Mouse (Mus musculus) layer of hippocampus, adult 2 months (tissue): ENCODE measurements around the gene Dlg2. TPM values are rescaled to one million over a fixed set of nuclear protein-coding genes. Genes with fewer than 3 reads are reported as not detected.
A peak's percentile ranks its signal among the peaks of the same experiment; 100 is the strongest.

Source experiments
- DNase-seq, 2 experiments: peaks; one replicate each; pipeline ENCODE4 v3.0.0; 2022; ENCODE audit warnings: low spot score in 2 of 2
- H3K27ac ChIP-seq: fragments of 200-600 bp; 2 replicates; pipeline ENCODE4 v1.8.1; 2022
- H3K4me3 ChIP-seq: fragments of 200-600 bp; 2 replicates; pipeline ENCODE4 v1.8.1; 2022; ENCODE audit warnings: mild to moderate bottlenecking
- CTCF ChIP-seq: fragments of 200-600 bp; conservative IDR thresholded peaks from 2 replicates; pipeline ENCODE4 v1.8.1; 2022; ENCODE audit warnings: antibody characterized with exemption, mild to moderate bottlenecking, moderate library complexity
- total RNA-seq, 2 experiments: library from RNA; stranded (reverse); gene quantifications; 2 replicates each; pipeline ENCODE4 v1.2.3; 2021

Gene Dlg2
- total RNA-seq, 2 experiments from 2014 or later = 248 to 256 TPM

DNA sequence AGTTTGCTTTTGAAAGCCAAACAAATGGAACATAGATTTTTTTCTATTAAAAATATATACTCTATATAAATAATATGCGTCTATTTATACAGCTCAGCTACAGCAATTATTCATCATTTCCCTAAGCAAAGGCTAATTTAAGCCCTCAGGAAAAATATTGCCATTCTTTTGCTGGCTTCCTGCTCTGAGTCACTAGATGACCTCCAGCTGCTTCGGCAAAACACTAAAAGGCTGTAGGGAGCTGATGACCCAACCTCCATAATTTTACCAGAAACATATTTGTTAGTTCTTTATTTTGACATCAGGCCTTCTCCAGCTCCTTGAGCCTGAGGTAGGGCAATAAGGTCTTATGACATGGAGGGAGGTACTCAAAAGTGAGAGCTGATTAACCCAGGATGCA is 1426.0 kb downstream of the Dlg2 start:
- DNase-seq = no peak
- no peak for TF ChIP-seq CTCF
- Histone ChIP-seq H3K27ac (no peak overlapping the region), H3K4me3 (no peak overlapping the region)

DNA sequence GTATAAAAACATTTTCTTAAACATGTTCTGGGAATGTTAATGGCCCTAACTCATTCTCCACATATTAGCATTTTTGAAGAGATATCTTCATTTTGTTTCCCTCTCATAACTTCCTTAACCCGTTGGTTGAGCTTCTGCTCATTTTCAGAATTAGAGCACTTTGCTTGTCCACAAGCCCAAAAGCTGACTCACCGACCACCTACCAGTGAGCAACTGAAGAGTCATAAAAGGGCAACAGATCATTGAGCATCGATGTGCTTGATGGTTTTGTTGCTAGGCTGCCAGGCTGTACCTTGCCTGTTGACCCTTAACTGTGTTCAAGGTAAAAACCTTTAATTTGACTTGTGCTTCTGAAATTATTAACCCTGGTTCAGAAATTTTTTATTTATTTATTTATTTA is 1440.3 kb downstream of the Dlg2 start:
- 0 out of 2 replicates have a peak overlapping the region, but pooled peaks have one; percentile 4 for H3K27ac ChIP-seq
- no peak for DNase-seq
- TF ChIP-seq CTCF = no peak
- H3K4me3 ChIP-seq = no peak overlapping the region

DNA sequence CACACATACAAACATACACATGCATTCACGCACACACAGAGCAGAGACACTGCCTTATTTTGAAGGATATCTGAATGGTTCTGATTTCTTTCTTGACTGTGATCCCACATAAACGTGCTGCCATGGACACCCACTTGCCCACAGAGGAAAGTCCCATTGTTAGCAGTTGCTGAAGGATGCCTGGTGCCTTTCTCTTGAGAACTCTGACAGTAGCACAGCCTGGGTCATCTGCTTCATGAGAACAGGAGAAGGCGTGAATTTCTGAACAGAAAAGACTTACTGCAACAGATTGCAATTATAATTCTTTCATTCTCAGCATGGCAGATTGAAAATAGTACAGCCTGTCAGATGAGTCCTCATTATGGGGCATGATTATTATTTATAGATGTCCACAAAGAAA is 1442.6 kb downstream of the Dlg2 start:
- Histone ChIP-seq H3K27ac (peak overlapping the region; percentile 76), H3K4me3 (no peak overlapping the region)
- peak in 1 of 2 experiments; percentile 35 for DNase-seq
- no peak for TF ChIP-seq CTCF

DNA sequence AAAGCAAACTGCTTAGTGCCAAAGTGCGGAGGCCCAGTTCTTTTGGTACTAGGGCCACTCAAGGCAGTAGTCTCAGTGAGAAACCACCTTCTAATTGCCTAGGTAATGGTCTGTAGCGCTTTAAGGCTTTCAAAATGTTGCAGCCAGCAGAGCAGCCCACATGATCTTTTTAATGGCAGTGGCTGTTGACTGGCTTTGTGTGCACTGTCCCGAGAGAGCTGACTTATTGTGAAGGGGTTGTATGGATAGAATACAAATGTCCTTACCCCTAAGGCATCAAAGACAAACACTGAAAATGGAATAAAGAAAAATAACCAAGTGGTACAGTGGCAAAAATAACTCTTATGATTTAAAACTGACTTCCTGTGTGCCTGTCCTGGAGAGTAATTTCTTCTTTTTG is 1443.3 kb downstream of the Dlg2 start:
- H3K27ac ChIP-seq = peak overlapping the region; percentile 76
- TF ChIP-seq CTCF = no peak
- no peak for DNase-seq
- H3K4me3 ChIP-seq = no peak overlapping the region

DNA sequence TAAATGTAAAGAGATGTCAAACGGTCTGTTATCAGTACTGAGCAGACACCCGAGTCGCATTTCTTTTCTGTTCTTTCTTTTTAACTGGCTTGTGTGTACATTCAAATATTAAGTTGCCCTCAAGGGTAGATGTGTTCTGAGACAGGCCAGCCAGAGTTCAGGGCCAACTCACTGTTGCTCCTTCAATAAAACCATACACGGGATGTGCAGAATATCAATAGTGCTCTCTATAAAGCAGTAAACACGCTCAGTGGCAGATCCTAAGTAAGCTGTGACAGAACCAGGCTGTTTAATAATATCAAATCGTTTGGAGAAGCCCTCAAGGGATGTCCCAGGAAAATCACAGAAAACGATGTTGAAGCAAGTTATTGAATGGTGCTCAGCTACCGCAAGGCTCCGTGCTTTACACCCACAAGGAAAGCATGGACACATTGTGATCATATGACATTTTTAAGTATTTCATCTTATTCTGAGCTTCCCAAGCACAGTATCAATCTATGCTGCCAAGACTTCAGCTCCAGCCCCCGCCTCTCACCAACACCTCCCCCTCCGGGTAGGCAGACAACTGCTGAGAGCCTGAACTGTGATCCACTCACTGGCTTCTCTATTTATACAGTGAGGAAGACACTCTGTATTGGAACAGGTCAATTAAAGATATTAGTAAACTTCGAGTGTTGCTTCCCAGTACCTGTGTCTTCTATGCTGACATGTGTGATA is 1458.6 kb downstream of the Dlg2 start:
- Histone ChIP-seq H3K27ac (peak overlapping the region; percentile 84), H3K4me3 (no peak overlapping the region; the same call in 1 of the 2 replicates)
- DNase-seq = peak; percentile 69 to 83
- no peak for TF ChIP-seq CTCF

DNA sequence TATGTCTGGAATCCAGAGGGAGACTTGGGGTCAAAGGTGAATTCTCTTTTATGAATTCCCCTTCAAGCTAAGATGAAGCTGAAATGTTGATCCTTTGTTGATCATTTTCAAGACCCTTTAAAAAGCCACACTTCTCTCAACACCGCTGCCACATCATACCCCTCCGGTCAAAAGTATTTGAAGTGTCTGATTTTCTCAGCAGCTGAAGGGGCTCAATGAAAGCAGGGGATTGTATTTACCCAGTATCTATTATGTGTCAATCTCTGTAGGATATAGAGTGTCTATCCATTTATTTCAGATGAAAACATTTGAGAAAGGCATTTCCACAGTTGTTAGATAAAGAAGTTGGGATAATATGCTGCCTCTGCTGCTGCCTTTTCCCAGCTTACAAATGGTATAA is 1459.7 kb downstream of the Dlg2 start:
- no peak for DNase-seq
- H3K4me3 ChIP-seq = no peak overlapping the region
- H3K27ac ChIP-seq = peak overlapping the region; percentile 84
- TF ChIP-seq CTCF = no peak

DNA sequence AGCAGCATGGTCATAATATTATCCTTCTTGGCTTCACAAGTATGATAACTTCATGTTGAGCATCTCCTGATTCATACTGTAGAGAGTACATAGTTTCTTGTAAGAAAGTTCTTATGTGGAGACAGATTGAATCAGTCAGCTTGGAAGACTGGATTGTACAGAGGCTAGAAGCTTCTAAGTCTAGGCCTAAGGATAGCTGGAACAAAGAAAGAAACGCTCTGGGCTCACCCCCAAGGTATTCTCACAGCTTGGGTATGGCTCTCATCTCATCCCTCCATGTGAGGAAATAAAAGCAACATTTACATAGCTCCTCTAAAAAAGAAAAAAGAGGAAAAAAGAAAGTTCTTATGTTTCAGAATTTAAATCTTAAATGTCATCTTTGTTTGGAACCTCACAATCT is 1466.8 kb downstream of the Dlg2 start:
- no peak for DNase-seq
- Histone ChIP-seq H3K27ac (no peak overlapping the region), H3K4me3 (no peak overlapping the region)
- no peak for TF ChIP-seq CTCF

DNA sequence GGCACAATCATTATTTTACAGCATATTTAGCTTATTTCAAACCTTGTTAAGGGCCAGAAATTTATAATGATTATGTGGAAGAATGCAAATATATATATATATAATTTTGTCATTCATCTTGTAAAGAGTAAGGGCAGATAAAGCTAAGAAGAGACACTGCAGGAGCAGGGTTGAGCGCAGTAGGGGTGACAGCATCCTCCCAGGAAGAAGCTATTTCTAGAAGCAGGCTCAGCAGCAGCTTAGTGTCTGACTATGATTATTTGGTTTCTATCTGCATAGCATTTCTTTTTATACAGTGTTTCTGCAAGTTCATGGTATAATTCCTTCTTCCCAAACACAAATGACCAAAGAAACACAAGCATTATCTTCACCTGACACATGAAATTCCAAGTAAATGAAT is 1479.1 kb downstream of the Dlg2 start:
- H3K4me3 ChIP-seq = no peak overlapping the region
- no peak for TF ChIP-seq CTCF
- peak overlapping the region; percentile 28; the same call in 1 of the 2 replicates for H3K27ac ChIP-seq
- no peak for DNase-seq

DNA sequence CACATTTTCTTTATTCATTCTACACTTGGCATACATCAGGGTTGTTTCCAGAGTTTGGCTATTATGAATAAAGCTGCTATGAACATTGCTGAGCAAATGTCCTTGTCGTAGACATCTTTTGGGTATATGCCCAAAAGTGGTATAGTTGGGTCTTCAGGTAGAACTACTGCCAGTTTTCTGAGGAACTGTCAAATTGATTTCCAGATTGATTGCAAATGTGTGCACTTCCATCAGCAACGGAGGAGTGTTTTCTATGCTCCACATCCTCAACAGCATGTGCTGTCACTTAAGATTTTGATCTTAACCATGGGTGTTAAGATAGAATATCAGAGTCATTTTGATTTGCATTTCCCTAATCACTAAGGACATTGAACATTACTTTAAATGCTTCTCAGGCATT is 1486.5 kb downstream of the Dlg2 start:
- TF ChIP-seq CTCF = no peak
- no peak for DNase-seq
- Histone ChIP-seq H3K27ac (peak overlapping the region; percentile 11; the same call in 1 of the 2 replicates), H3K4me3 (no peak overlapping the region)

DNA sequence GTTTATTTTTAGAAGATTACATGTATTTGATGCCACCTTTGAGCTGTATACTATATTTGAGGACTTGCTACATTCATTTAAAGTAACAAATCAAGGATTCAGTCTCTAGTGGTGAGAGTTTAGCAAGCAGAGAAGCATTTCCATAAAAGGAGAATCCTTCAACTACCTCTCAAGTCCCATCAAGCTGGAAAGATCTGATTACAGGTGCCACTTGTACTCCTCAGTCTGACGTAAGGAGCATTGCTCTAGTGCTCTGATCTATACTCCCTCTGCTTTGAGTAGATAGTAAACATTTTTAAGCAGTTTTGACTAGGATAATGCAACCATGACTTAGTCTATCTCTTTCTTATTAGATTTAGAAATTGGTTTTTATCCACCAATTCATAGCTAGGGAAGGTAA is 1496.5 kb downstream of the Dlg2 start:
- no peak for DNase-seq
- TF ChIP-seq CTCF = no peak

DNA sequence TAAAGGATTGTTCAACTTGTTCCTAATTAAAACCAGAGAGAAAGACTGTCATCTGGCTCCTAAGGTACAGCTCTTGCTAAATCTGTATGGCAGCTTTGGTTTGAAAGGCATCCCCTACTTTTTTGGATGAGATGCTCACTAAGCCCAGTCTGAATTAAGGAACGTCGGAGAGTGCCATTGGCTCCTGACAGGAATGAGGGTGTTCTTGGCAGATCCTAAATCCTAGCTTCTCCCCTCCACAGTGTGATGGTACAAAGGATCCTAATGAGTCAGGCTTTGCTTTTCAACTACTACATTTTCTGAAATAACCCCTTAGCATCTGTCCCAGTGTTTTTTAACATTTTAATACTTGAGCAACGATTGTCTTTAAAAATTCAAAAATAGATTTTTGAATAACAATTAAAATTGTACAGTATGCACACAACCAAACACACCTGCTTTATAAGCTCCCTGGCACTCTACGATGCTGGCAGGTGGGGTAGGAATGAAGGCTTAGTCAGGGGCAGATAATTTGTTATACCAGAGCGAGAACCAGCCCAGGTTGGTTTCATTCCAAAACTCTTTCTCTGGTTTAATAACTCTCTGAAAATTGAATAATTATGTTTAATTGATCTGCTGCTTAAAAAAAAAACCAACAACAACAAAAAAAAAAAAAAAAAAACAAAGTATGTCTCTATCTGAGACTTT is 1527.4 kb downstream of the Dlg2 start:
- no peak for DNase-seq
- TF ChIP-seq CTCF = no peak
- no peak overlapping the region for H3K4me3 ChIP-seq
- H3K27ac ChIP-seq = peak overlapping the region; percentile 64

More for the DNA sequence above, 1496.5 kb downstream of the Dlg2 start:
- Histone ChIP-seq H3K27ac (peak overlapping the region; percentile 40; the same call in 1 of the 2 replicates), H3K4me3 (no peak overlapping the region)

DNA sequence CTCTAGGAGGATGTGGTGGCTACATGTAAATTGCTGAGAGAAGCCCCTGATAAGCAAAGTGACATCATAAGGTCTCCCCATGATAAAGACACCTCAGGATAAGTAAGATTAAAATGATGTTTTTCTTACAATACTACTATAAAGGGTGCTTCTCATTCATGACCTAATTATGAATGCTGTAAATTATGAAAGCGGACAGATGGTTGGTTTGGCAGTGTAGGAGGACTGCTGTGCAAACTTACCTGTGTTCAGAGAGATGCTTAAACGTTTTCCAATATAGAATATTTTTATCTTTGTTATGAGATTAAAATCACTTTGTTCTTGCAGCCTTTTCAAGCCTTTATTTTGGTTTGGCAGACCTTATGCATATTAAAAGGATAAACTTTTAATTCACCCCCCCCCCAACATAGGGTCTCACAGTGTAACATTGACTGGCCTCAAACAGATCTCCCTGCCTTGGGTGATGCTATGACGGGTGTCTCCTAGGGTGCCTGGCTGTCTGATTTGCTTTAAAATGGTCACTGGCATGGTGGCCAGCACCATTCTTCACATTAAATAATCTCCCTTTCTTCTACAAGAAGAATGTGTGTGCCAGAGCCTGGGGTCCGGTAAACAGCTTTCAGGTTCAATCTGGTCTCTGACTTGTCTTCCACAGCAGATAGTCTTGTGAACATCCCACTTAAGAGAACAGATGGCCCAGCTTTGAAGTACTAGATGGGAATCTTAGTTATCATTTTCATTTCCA is 1529.4 kb downstream of the Dlg2 start:
- TF ChIP-seq CTCF = no peak
- H3K27ac ChIP-seq = 0 out of 2 replicates have a peak overlapping the region, but pooled peaks have one; percentile 18
- no peak overlapping the region for H3K4me3 ChIP-seq
- no peak for DNase-seq

DNA sequence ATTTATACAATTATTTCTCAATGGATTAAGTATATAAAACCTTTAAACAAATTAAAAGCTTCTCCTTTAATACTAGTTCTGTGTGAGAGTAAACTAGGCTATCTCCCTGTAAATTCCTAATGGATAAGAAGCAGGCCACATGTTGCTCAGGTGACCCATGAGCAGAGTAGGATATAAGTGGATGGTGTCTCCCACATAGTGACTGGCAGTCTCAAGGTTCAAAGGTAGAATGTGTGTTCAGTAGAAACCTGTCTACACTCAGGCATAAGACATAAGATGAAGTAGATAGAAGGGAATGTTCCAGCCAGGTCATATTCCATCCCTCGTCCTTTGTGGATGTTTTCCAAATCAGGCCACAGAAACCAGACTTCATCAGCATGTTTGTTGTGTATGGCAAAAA is 1532.2 kb downstream of the Dlg2 start:
- H3K27ac ChIP-seq = no peak overlapping the region
- no peak overlapping the region for H3K4me3 ChIP-seq
- DNase-seq = no peak
- TF ChIP-seq CTCF = no peak
